ENCODE assay signal across 9 mouse cellular contexts in genomic region chr11:102196018-102196797, GRCm38 (mm10). TPM values are rescaled to one million over a fixed set of nuclear protein-coding genes. Genes with fewer than 3 reads are reported as not detected.
DNase-seq lines count a peak whose midpoint lies in the region; ATAC-seq and TF ChIP-seq lines count a peak whose summit lies in the region.
"Had no signal": no experiment of that assay in that cellular context is flagged by ENCODE, and none has a peak within 500 bp of the region (broad histone marks: within the 10 kb centered on the region; RNA-seq: fewer than 3 reads in every experiment).

No protein-coding gene starts in this region.

- 57% methylated on average over 21 of the region's 21 CpGs for WGBS in heart, embryonic 13.5 days
- 64% methylated on average over 21 of the region's 21 CpGs for WGBS in lung, postnatal 0 days
- 55% methylated on average over 21 of the region's 21 CpGs for WGBS in liver, embryonic 13.5 days (ENCODE audit: insufficient replicate concordance)
- WGBS in stomach, embryonic 15.5 days = 75% methylated on average over 21 of the region's 21 CpGs
- 86% methylated on average over 21 of the region's 21 CpGs for WGBS in neural tube, embryonic 15.5 days

- no peak overlapping the region for H3K4me2 ChIP-seq in heart, embryonic 13.5 days
- no peak overlapping the region for H3K4me2 ChIP-seq in lung, postnatal 0 days (replicated peaks; ENCODE audit: low read depth, low read length)
- H3K4me2 ChIP-seq in liver, embryonic 13.5 days = no peak overlapping the region
- H3K4me2 ChIP-seq in stomach, embryonic 15.5 days = no peak overlapping the region
- H3K4me2 ChIP-seq in neural tube, embryonic 15.5 days = no peak overlapping the region

- no peaks in the 10 kb centered on the region for H3K27me3 ChIP-seq in heart, embryonic 13.5 days (replicated peaks)
- H3K27me3 ChIP-seq in lung, postnatal 0 days (replicated peaks; ENCODE audit: insufficient read depth, low read length) = no peaks in the 10 kb centered on the region
- H3K27me3 ChIP-seq in liver, embryonic 13.5 days = no peaks in the 10 kb centered on the region
- no peaks in the 10 kb centered on the region for H3K27me3 ChIP-seq in stomach, embryonic 15.5 days (replicated peaks)
- H3K27me3 ChIP-seq in neural tube, embryonic 15.5 days (replicated peaks) = no peaks in the 10 kb centered on the region

- H3K27ac ChIP-seq in heart, embryonic 13.5 days (replicated peaks) = no peak overlapping the region
- H3K27ac ChIP-seq in lung, postnatal 0 days (ENCODE audit: low read length) = no peak overlapping the region
- H3K27ac ChIP-seq in liver, embryonic 13.5 days = peak overlapping the region; percentile 2; the same call in 1 of the 2 replicates
- no peak overlapping the region for H3K27ac ChIP-seq in stomach, embryonic 15.5 days
- H3K27ac ChIP-seq in neural tube, embryonic 15.5 days (replicated peaks) = no peak overlapping the region

- TF ChIP-seq EP300 in lung, postnatal 0 days (IDR thresholded peaks at IDR 0.05) = no peak

- H3K9ac ChIP-seq in heart, embryonic 13.5 days = peak overlapping the region; percentile 8; the same call in 1 of the 2 replicates
- H3K9ac ChIP-seq in lung, postnatal 0 days (replicated peaks; ENCODE audit: low read depth) = no peak overlapping the region
- no peak overlapping the region for H3K9ac ChIP-seq in liver, embryonic 13.5 days
- H3K9ac ChIP-seq in stomach, embryonic 15.5 days = no peak overlapping the region
- no peak overlapping the region for H3K9ac ChIP-seq in neural tube, embryonic 15.5 days (replicated peaks)

- H3K36me3 ChIP-seq in heart, embryonic 13.5 days = peaks cover 92% of the 10 kb centered on the region
- H3K36me3 ChIP-seq in lung, postnatal 0 days (ENCODE audit: insufficient read depth, low read length) = peaks cover 52% of the 10 kb centered on the region
- peaks cover 50% of the 10 kb centered on the region for H3K36me3 ChIP-seq in liver, embryonic 13.5 days
- peaks cover 55% of the 10 kb centered on the region for H3K36me3 ChIP-seq in stomach, embryonic 15.5 days
- peaks cover 80% of the 10 kb centered on the region for H3K36me3 ChIP-seq in neural tube, embryonic 15.5 days

- H3K4me1 ChIP-seq in heart, embryonic 13.5 days = peaks cover 11% of the 10 kb centered on the region
- H3K4me1 ChIP-seq in lung, postnatal 0 days (ENCODE audit: insufficient read depth, low read depth, low read length) = no peaks in the 10 kb centered on the region
- H3K4me1 ChIP-seq in liver, embryonic 13.5 days (replicated peaks) = peaks cover 14% of the 10 kb centered on the region
- H3K4me1 ChIP-seq in stomach, embryonic 15.5 days = peaks cover 1% of the 10 kb centered on the region; the same call in 1 of the 2 replicates
- H3K4me1 ChIP-seq in neural tube, embryonic 15.5 days = peaks cover 2% of the 10 kb centered on the region

- no peak for ATAC-seq in heart, embryonic 13.5 days (ENCODE audit: extremely low read depth, insufficient number of reproducible peaks, low FRiP score, low TSS enrichment)
- 0 out of 2 replicates have a peak, but pooled peaks have one; percentile 7 for ATAC-seq in lung, postnatal 0 days
- peak; percentile 44 for ATAC-seq in liver, embryonic 13.5 days (ENCODE audit: low read depth)
- peak; percentile 57 for ATAC-seq in stomach, embryonic 15.5 days (ENCODE audit: insufficient read depth, low FRiP score, low read depth)
- ATAC-seq in neural tube, embryonic 15.5 days (ENCODE audit: low FRiP score) = no peak

- H3K9me3 ChIP-seq in heart, embryonic 13.5 days = no peaks in the 10 kb centered on the region
- no peaks in the 10 kb centered on the region for H3K9me3 ChIP-seq in lung, postnatal 0 days (ENCODE audit: low read length)
- H3K9me3 ChIP-seq in liver, embryonic 13.5 days (replicated peaks) = no peaks in the 10 kb centered on the region
- no peaks in the 10 kb centered on the region for H3K9me3 ChIP-seq in stomach, embryonic 15.5 days
- H3K9me3 ChIP-seq in neural tube, embryonic 15.5 days (replicated peaks) = no peaks in the 10 kb centered on the region

- intact Hi-C loops in heart, postnatal 36 days (cut with DNase I) = no loop called here

- no peak for TF ChIP-seq CTCF in lung, postnatal 0 days (IDR thresholded peaks at IDR 0.05)

- no peak overlapping the region for H3K4me3 ChIP-seq in heart, embryonic 13.5 days
- no peak overlapping the region for H3K4me3 ChIP-seq in lung, postnatal 0 days (ENCODE audit: low read depth, low read length)
- no peak overlapping the region for H3K4me3 ChIP-seq in liver, embryonic 13.5 days (replicated peaks)
- no peak overlapping the region for H3K4me3 ChIP-seq in stomach, embryonic 15.5 days (replicated peaks)
- H3K4me3 ChIP-seq in neural tube, embryonic 15.5 days (replicated peaks) = no peak overlapping the region

- no peak for DNase-seq in heart, postnatal 36 days
- DNase-seq in lung, postnatal 0 days (ENCODE audit: low spot score) = no peak
- DNase-seq in lung, postnatal 14 days = no peak
- no peak for DNase-seq in liver, embryonic 13.5 days

RNA-seq across cellular contexts. Expression of gene G6pc3, which starts 6.8 kb away (rescaled TPM):
- 25.6 and 29.3 TPM in 2 replicates for polyA plus RNA-seq in heart, embryonic 13.5 days (2015; fragmentation: Nextera tagmentation; extraction: Ambion mirVana)
- 10 to 100 TPM; 45.1 to 47.3 TPM for total RNA-seq in heart, postnatal 36 days (2021)
- 15.8 and 16.7 TPM in 2 replicates for polyA plus RNA-seq in lung, postnatal 0 days (2015; fragmentation: Nextera tagmentation; extraction: Ambion mirVana)
- 14.0 and 14.4 TPM in 2 replicates for polyA plus RNA-seq in liver, embryonic 13.5 days (2015; fragmentation: Nextera tagmentation; extraction: Ambion mirVana)
- 29.6 and 32.1 TPM in 2 replicates for polyA plus RNA-seq in stomach, embryonic 15.5 days (2015; fragmentation: Nextera tagmentation; extraction: Ambion mirVana)
- 40.4 and 42.0 TPM in 2 replicates for polyA plus RNA-seq in neural tube, embryonic 15.5 days (2015; fragmentation: Nextera tagmentation; extraction: Ambion mirVana)

RNA-seq across cellular contexts. Expression of gene Lsm12, which starts 11.1 kb away (rescaled TPM):
- polyA plus RNA-seq in heart, embryonic 13.5 days (2015; fragmentation: Nextera tagmentation; extraction: Ambion mirVana) = 80.7 and 97.0 TPM in 2 replicates
- 10 to 100 TPM; 44.7 to 52.6 TPM for total RNA-seq in heart, postnatal 36 days (2021)
- 74.7 and 79.9 TPM in 2 replicates for polyA plus RNA-seq in lung, postnatal 0 days (2015; fragmentation: Nextera tagmentation; extraction: Ambion mirVana)
- polyA plus RNA-seq in liver, embryonic 13.5 days (2015; fragmentation: Nextera tagmentation; extraction: Ambion mirVana) = 92.6 and 95.3 TPM in 2 replicates
- 110 and 112 TPM in 2 replicates for polyA plus RNA-seq in stomach, embryonic 15.5 days (2015; fragmentation: Nextera tagmentation; extraction: Ambion mirVana)
- polyA plus RNA-seq in neural tube, embryonic 15.5 days (2015; fragmentation: Nextera tagmentation; extraction: Ambion mirVana) = 111 and 121 TPM in 2 replicates

RNA-seq across cellular contexts. Expression of gene Hdac5, which starts 33.8 kb away (rescaled TPM):
- polyA plus RNA-seq in heart, embryonic 13.5 days (2015; fragmentation: Nextera tagmentation; extraction: Ambion mirVana) = 82.9 and 89.4 TPM in 2 replicates
- 100 to 1,000 TPM; 141 to 143 TPM for total RNA-seq in heart, postnatal 36 days (2021)
- 65.6 and 79.0 TPM in 2 replicates for polyA plus RNA-seq in lung, postnatal 0 days (2015; fragmentation: Nextera tagmentation; extraction: Ambion mirVana)
- 12.8 and 12.9 TPM in 2 replicates for polyA plus RNA-seq in liver, embryonic 13.5 days (2015; fragmentation: Nextera tagmentation; extraction: Ambion mirVana)
- polyA plus RNA-seq in stomach, embryonic 15.5 days (2015; fragmentation: Nextera tagmentation; extraction: Ambion mirVana) = 68.7 and 71.3 TPM in 2 replicates
- polyA plus RNA-seq in neural tube, embryonic 15.5 days (2015; fragmentation: Nextera tagmentation; extraction: Ambion mirVana) = 74.0 and 77.4 TPM in 2 replicates

RNA-seq across cellular contexts. Expression of gene Tmem101, which starts 40.0 kb away (rescaled TPM):
- 32.4 and 38.4 TPM in 2 replicates for polyA plus RNA-seq in heart, embryonic 13.5 days (2015; fragmentation: Nextera tagmentation; extraction: Ambion mirVana)
- 10 to 100 TPM; 13.0 to 13.7 TPM for total RNA-seq in heart, postnatal 36 days (2021)
- 17.6 and 18.9 TPM in 2 replicates for polyA plus RNA-seq in lung, postnatal 0 days (2015; fragmentation: Nextera tagmentation; extraction: Ambion mirVana)
- 12.8 and 14.3 TPM in 2 replicates for polyA plus RNA-seq in liver, embryonic 13.5 days (2015; fragmentation: Nextera tagmentation; extraction: Ambion mirVana)
- polyA plus RNA-seq in stomach, embryonic 15.5 days (2015; fragmentation: Nextera tagmentation; extraction: Ambion mirVana) = 28.0 and 28.3 TPM in 2 replicates
- 41.2 and 41.5 TPM in 2 replicates for polyA plus RNA-seq in neural tube, embryonic 15.5 days (2015; fragmentation: Nextera tagmentation; extraction: Ambion mirVana)

RNA-seq across cellular contexts. Expression of gene Nags, which starts 50.9 kb away (rescaled TPM):
- polyA plus RNA-seq in heart, embryonic 13.5 days (2015; fragmentation: Nextera tagmentation; extraction: Ambion mirVana) = 0.33 TPM in 1 of 2 replicates, not detected in the other
- total RNA-seq in heart, postnatal 36 days (2021) = not detected
- polyA plus RNA-seq in lung, postnatal 0 days (2015; fragmentation: Nextera tagmentation; extraction: Ambion mirVana) = 0.91 and 1.4 TPM in 2 replicates
- 8.7 and 11.2 TPM in 2 replicates for polyA plus RNA-seq in liver, embryonic 13.5 days (2015; fragmentation: Nextera tagmentation; extraction: Ambion mirVana)
- polyA plus RNA-seq in stomach, embryonic 15.5 days (2015; fragmentation: Nextera tagmentation; extraction: Ambion mirVana) = 6.2 and 6.5 TPM in 2 replicates
- 0.10 TPM in 1 of 2 replicates, not detected in the other for polyA plus RNA-seq in neural tube, embryonic 15.5 days (2015; fragmentation: Nextera tagmentation; extraction: Ambion mirVana)
- total RNA-seq: gastrocnemius, adult 8-10 months; monocyte, adult 5-6 weeks had no signal

Comparison
In these comparisons a context has a peak if more than half of its experiments do, and no peak if none do; other contexts are left out.
1. ATAC-seq: peak in lung, postnatal 0 days (single experiment), liver, embryonic 13.5 days (single experiment) and stomach, embryonic 15.5 days (single experiment); none in heart, embryonic 13.5 days (single experiment) and neural tube, embryonic 15.5 days (single experiment).